ENCODE assay signal across 12 mouse cellular contexts in genomic region chr19:50362655-50363500, GRCm38 (mm10).
DNase-seq lines count a peak whose midpoint lies in the region; ATAC-seq and TF ChIP-seq lines count a peak whose summit lies in the region.
"Had no signal": no experiment of that assay in that cellular context is flagged by ENCODE, and none has a peak within 500 bp of the region (broad histone marks: within the 10 kb centered on the region; RNA-seq: fewer than 3 reads in every experiment).

No protein-coding gene starts in this region.

- peak overlapping the region; percentile 19; the same call in 1 of the 2 replicates for H3K4me2 ChIP-seq in heart, embryonic 16.5 days (ENCODE audit: low read depth, low read length)
- H3K4me2 ChIP-seq in midbrain, embryonic 13.5 days (replicated peaks) = 0 out of 2 replicates have a peak overlapping the region, but pooled peaks have one; percentile 2
- H3K4me2 ChIP-seq: liver, embryonic 12.5 days had no signal

- no peak for TF ChIP-seq EP300 in heart, adult 2 months (IDR thresholded peaks at IDR 0.05; ENCODE audit: insufficient read depth, low read depth, low read length)

- H3K9me3 ChIP-seq in heart, embryonic 16.5 days (replicated peaks; ENCODE audit: control insufficient read depth, low read length) = no peaks in the 10 kb centered on the region
- no peaks in the 10 kb centered on the region for H3K9me3 ChIP-seq in midbrain, embryonic 13.5 days
- H3K9me3 ChIP-seq: liver, embryonic 12.5 days had no signal

- H3K4me1 ChIP-seq in heart, adult 2 months (ENCODE audit: control insufficient read depth, insufficient read depth, low read length) = no peaks in the 10 kb centered on the region; the same call in 1 of the 2 replicates
- H3K4me1 ChIP-seq in heart, embryonic 16.5 days (ENCODE audit: control insufficient read depth, insufficient read depth, low read length) = peaks cover 13% of the 10 kb centered on the region
- peaks cover 13% of the 10 kb centered on the region for H3K4me1 ChIP-seq in midbrain, embryonic 13.5 days (replicated peaks)
- H3K4me1 ChIP-seq: liver, embryonic 12.5 days had no signal

- peak; percentile 63; the same call in 1 of the 2 replicates for ATAC-seq in heart, embryonic 16.5 days (replicated peaks; ENCODE audit: extremely low read depth, insufficient read depth, low FRiP score)
- peak; percentile 77 for ATAC-seq in midbrain, embryonic 13.5 days
- ATAC-seq: liver, embryonic 12.5 days had no signal

- H3K27ac ChIP-seq in heart, adult 2 months = no peak overlapping the region
- no peak overlapping the region for H3K27ac ChIP-seq in heart, embryonic 16.5 days (ENCODE audit: low read length)
- no peak overlapping the region for H3K27ac ChIP-seq in midbrain, embryonic 13.5 days
- H3K27ac ChIP-seq: liver, embryonic 12.5 days had no signal

- H3K4me3 ChIP-seq in heart, adult 2 months = no peak overlapping the region
- H3K4me3 ChIP-seq in heart, embryonic 16.5 days (ENCODE audit: low read length) = no peak overlapping the region
- H3K4me3 ChIP-seq in midbrain, embryonic 13.5 days (replicated peaks) = no peak overlapping the region
- H3K4me3 ChIP-seq: liver, embryonic 12.5 days; myocyte had no signal

- DNase-seq in heart, adult 2 months = no peak
- no peak for DNase-seq in heart, adult 8-10 months (ENCODE audit: low spot score)
- peak; percentile 30 for DNase-seq in R1 (ENCODE audit: low read depth, low spot score)
- DNase-seq in yolk sac, embryonic 10.5 days (ENCODE audit: low spot score) = no peak
- DNase-seq in adrenal gland, adult 8-10 months = no peak
- DNase-seq in adrenal gland, adult 2 months = no peak
- DNase-seq: cerebellum, adult 2 months; kidney, adult 8-10 months had no signal

- 22% methylated on average over 9 of the region's 9 CpGs for WGBS in heart, adult 2 months
- 27% methylated on average over 9 of the region's 9 CpGs for WGBS in heart, embryonic 16.5 days
- WGBS in midbrain, embryonic 13.5 days = 13% methylated on average over 9 of the region's 9 CpGs

- no peaks in the 10 kb centered on the region for H3K36me3 ChIP-seq in heart, adult 2 months (ENCODE audit: control insufficient read depth, insufficient read depth, low read length)
- no peaks in the 10 kb centered on the region for H3K36me3 ChIP-seq in heart, embryonic 16.5 days (ENCODE audit: control insufficient read depth, insufficient read depth)
- H3K36me3 ChIP-seq in midbrain, embryonic 13.5 days = no peaks in the 10 kb centered on the region
- H3K36me3 ChIP-seq: liver, embryonic 12.5 days had no signal

- intact Hi-C loops in heart, adult 2 months (cut with DNase I) = no loop called here

- TF ChIP-seq CTCF in heart, adult 2 months (IDR thresholded peaks at IDR 0.05) = peak; percentile 45

- H3K27me3 ChIP-seq in heart, adult 2 months (ENCODE audit: control insufficient read depth, insufficient read depth, low read length) = no peaks in the 10 kb centered on the region
- H3K27me3 ChIP-seq in heart, embryonic 16.5 days (ENCODE audit: control insufficient read depth, insufficient read depth, low read length) = no peaks in the 10 kb centered on the region
- H3K27me3 ChIP-seq in midbrain, embryonic 13.5 days = no peaks in the 10 kb centered on the region
- H3K27me3 ChIP-seq: liver, embryonic 12.5 days had no signal

- H3K79me2 ChIP-seq in heart, adult 2 months (replicated peaks; ENCODE audit: control insufficient read depth, insufficient read depth, low read length) = no peaks in the 10 kb centered on the region

- no peak overlapping the region for H3K9ac ChIP-seq in heart, adult 2 months (ENCODE audit: low read depth, low read length)
- no peak overlapping the region for H3K9ac ChIP-seq in heart, embryonic 16.5 days (ENCODE audit: low read length)
- H3K9ac ChIP-seq in midbrain, embryonic 13.5 days (replicated peaks) = no peak overlapping the region
- H3K9ac ChIP-seq: liver, embryonic 12.5 days had no signal

- no peak for TF ChIP-seq POLR2A in heart, adult 2 months (IDR thresholded peaks at IDR 0.05; ENCODE audit: insufficient read depth, low read depth, low read length)
